Comparison of ENCODE assay signal across 9 mouse cellular contexts in genomic region chr6:135026232-135026631, GRCm38 (mm10). TPM values are rescaled to one million over a fixed set of nuclear protein-coding genes. Genes with fewer than 3 reads are reported as not detected.
DNase-seq lines count a peak whose midpoint lies in the region; ATAC-seq lines count a peak whose summit lies in the region.
"Had no signal": no experiment of that assay in that cellular context is flagged by ENCODE, and none has a peak within 500 bp of the region (broad histone marks: within the 10 kb centered on the region; RNA-seq: fewer than 3 reads in every experiment).

No protein-coding gene starts in this region.

- no peak overlapping the region for H3K9ac ChIP-seq in midbrain, embryonic 15.5 days
- H3K9ac ChIP-seq: limb, embryonic 15.5 days had no signal

- H3K27me3 ChIP-seq in midbrain, embryonic 15.5 days (replicated peaks): no peaks in the 10 kb centered on the region
- H3K27me3 ChIP-seq: limb, embryonic 15.5 days had no signal

- H3K36me3 ChIP-seq in midbrain, embryonic 15.5 days (replicated peaks): peaks cover 36% of the 10 kb centered on the region

- DNase-seq in cerebellum, adult 9-10 months: peak; percentile 17
- DNase-seq in cerebellum, adult 11-12 months: no peak
- DNase-seq in right cerebral cortex, adult 18-20 months: peak; percentile 24
- DNase-seq in right cerebral cortex, postnatal 25 days: no peak
- DNase-seq in fibroblast of lung, adult 2 months (ENCODE audit: low read depth): peak; percentile 23
- peak; percentile 45 for DNase-seq in kidney, postnatal 14 days
- DNase-seq in ovary, adult 18-20 months (ENCODE audit: low spot score): no peak

- 3% methylated on average over 3 of the region's 3 CpGs for WGBS in midbrain, embryonic 15.5 days

- H3K4me2 ChIP-seq in midbrain, embryonic 15.5 days: no peak overlapping the region
- H3K4me2 ChIP-seq: limb, embryonic 15.5 days had no signal

- no peaks in the 10 kb centered on the region for H3K4me1 ChIP-seq in midbrain, embryonic 15.5 days
- H3K4me1 ChIP-seq: limb, embryonic 15.5 days had no signal

- ATAC-seq in midbrain, embryonic 15.5 days (replicated peaks): peak; percentile 76; the same call in 1 of the 2 replicates

- no peak overlapping the region for H3K4me3 ChIP-seq in midbrain, embryonic 15.5 days
- H3K4me3 ChIP-seq: limb, embryonic 15.5 days had no signal

- no peaks in the 10 kb centered on the region for H3K9me3 ChIP-seq in midbrain, embryonic 15.5 days
- H3K9me3 ChIP-seq: limb, embryonic 15.5 days had no signal

- no peak overlapping the region for H3K27ac ChIP-seq in midbrain, embryonic 15.5 days
- H3K27ac ChIP-seq: limb, embryonic 15.5 days had no signal

RNA-seq across cellular contexts. Expression of gene Ddx47, which starts 14.8 kb away (rescaled TPM):
- polyA plus RNA-seq in midbrain, embryonic 15.5 days (2015; fragmentation: Nextera tagmentation; extraction: Ambion mirVana): 76.2 and 77.9 TPM in 2 replicates

RNA-seq across cellular contexts. Expression of gene Gprc5a, which starts 39.2 kb away (rescaled TPM):
- 0.40 and 0.65 TPM in 2 replicates for polyA plus RNA-seq in midbrain, embryonic 15.5 days (2015; fragmentation: Nextera tagmentation; extraction: Ambion mirVana)

RNA-seq across cellular contexts. Expression of gene Apold1, which starts 44.7 kb away (rescaled TPM):
- 3.9 and 4.4 TPM in 2 replicates for polyA plus RNA-seq in midbrain, embryonic 15.5 days (2015; fragmentation: Nextera tagmentation; extraction: Ambion mirVana)

Comparison
In these comparisons a context has a peak if more than half of its experiments do, and no peak if none do; other contexts are left out.
1. DNase-seq: peak in cerebellum, adult 9-10 months (single experiment), right cerebral cortex, adult 18-20 months (single experiment), fibroblast of lung, adult 2 months (single experiment) and kidney, postnatal 14 days (single experiment); none in cerebellum, adult 11-12 months (single experiment), right cerebral cortex, postnatal 25 days (single experiment) and ovary, adult 18-20 months (single experiment).